Mouse (Mus musculus) megakaryocyte progenitor cell, adult 5-6 weeks (primary cell): Measurements from ENCODE around the gene Adam26a. TPM values are rescaled to one million over a fixed set of nuclear protein-coding genes. Genes with fewer than 3 reads are reported as not detected.
"Not testable (repeated sequence)": the region's sequence is repeated elsewhere in the genome, so short reads cannot be mapped to it uniquely, and the experiment has no call there.

Source experiments
- ATAC-seq: replicated peaks from 2 replicates; pipeline ENCODE4 v1.8.0; 2016; ENCODE audit warnings: mild to moderate bottlenecking, moderate TSS enrichment, inconsistent platforms; ENCODE audit not compliant: poor library complexity
- total RNA-seq, 2 experiments: library from RNA; stranded (forward) in 1 of 2; stranded (reverse) in 1 of 2; fragments of 157-497, 149-512 nt in 1 of 2; fragments of 200-1000 nt in 1 of 2; gene quantifications; 2 replicates each; pipeline versions ENCODE4 v1.2.3 to v1.2.4; 2015 to 2017

Adam26a gene
- total RNA-seq (2015) (not detected in 2 replicates), total RNA-seq (2017) (not detected in 2 replicates)

GRCm38 (mm10) chr8:43576607-43577006, at the start of gene Adam26a:
TSS of gene Adam26a (minus strand) at chr8:43576707.
- not testable (repeated sequence) for ATAC-seq

GRCm38 (mm10) chr8:43616046-43616445, 39.5 kb upstream of the Adam26a start:
- no peak for ATAC-seq

GRCm38 (mm10) chr8:43603657-43604056, 27.1 kb upstream of the Adam26a start:
- ATAC-seq: not testable (repeated sequence)

DNA sequence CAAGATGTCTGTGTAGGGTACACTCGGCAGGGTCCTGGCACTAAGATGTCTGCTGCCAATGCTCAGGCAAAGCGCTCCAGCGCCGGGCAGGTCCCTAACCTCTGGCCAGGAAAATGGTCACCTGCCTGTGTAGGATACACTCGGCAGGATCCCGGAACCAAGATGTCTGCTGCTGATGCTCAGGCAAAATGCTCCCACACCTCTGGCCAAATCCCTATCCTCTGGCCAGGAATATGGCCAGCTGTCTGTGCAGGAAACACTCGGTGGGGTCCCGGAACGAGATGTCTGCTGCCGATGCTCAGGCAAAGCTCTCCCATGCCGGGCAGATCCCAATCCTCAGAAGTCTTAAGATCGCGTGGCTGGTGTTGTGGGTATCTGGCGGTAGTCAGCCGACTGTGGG, 26.7 kb upstream of the Adam26a start:
- ATAC-seq: not testable (repeated sequence)

DNA sequence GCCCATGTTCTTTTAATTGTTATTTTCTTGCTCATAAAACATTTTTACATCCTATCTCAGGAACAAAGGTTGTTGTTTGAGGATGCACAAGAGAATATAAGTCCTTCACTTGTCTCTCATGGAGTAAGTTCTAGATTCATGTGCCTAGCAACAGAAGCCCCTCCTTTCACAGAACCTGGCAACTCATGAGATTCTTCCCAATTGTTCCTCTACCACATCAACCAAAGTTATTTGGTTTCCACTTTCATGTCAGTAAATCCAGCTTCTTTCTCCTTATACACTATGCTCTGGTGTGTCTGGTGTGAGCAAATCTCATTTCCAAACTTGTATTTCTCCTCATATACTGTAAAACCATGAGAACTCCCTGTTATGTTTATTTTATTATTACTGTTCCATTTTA, 48.5 kb downstream of the Adam26a start, which contains the start of gene Adam26b:
Adam26b (minus strand) TSS at position 101 of the 400 bp plus-strand sequence.
- ATAC-seq: not testable (repeated sequence)

Other genes with a start within 250 kb of the Adam26a start
- gene Adam26b, start 48.6 kb downstream of the Adam26a start, total RNA-seq (2015): not detected in 2 replicates
- gene Adam26b, start 48.6 kb downstream of the Adam26a start, total RNA-seq (2017): not detected in 2 replicates
- not detected in 2 replicates for gene Gm5346, start 50.6 kb upstream of the Adam26a start, total RNA-seq (2015)
- not detected in 2 replicates for gene Gm5346, start 50.6 kb upstream of the Adam26a start, total RNA-seq (2017)
- not detected in 2 replicates for gene Adam34, start 133.3 kb upstream of the Adam26a start, total RNA-seq (2015)
- not detected in 2 replicates for gene Adam34, start 133.3 kb upstream of the Adam26a start, total RNA-seq (2017)